8 mouse cellular contexts compared by ENCODE assay signal in genomic region chr2:59438479-59438935, GRCm38 (mm10). TPM values are rescaled to one million over a fixed set of nuclear protein-coding genes. Genes with fewer than 3 reads are reported as not detected.
DNase-seq lines count a peak whose midpoint lies in the region; ATAC-seq and TF ChIP-seq lines count a peak whose summit lies in the region.

No protein-coding gene starts in this region.

- H3K27ac ChIP-seq in forebrain, embryonic 11.5 days (ENCODE audit: low read depth, low read length) = no peak overlapping the region
- H3K27ac ChIP-seq in liver, postnatal 0 days (ENCODE audit: low read depth) = no peak overlapping the region
- no peak overlapping the region for H3K27ac ChIP-seq in neural tube, embryonic 12.5 days

- peak; percentile 56 for DNase-seq in MEL-GATA-1-ER (ENCODE audit: extremely low read depth, low read depth)
- DNase-seq in c-Kit-positive CD71-negative TER-119-negative erythroid progenitor cells, embryonic 14.5 days (ENCODE audit: low read depth) = peak; percentile 58
- peak; percentile 65 for DNase-seq in forebrain, embryonic 11.5 days (ENCODE audit: low spot score)
- peak; percentile 84 to 85 for DNase-seq in heart, postnatal 10 days
- DNase-seq in kidney, postnatal 4 days = peak; percentile 62 to 78
- peak; percentile 30 for DNase-seq in liver, postnatal 0 days
- DNase-seq in thymus, postnatal 10 days (ENCODE audit: low spot score in 2 of 2) = peak; percentile 63 to 71

- no peak for TF ChIP-seq EP300 in liver, postnatal 0 days (IDR thresholded peaks at IDR 0.05; ENCODE audit: low read depth)

- no peaks in the 10 kb centered on the region for H3K9me3 ChIP-seq in forebrain, embryonic 11.5 days (ENCODE audit: control insufficient read depth, low read length)
- no peaks in the 10 kb centered on the region for H3K9me3 ChIP-seq in liver, postnatal 0 days (ENCODE audit: low read length)
- no peaks in the 10 kb centered on the region for H3K9me3 ChIP-seq in neural tube, embryonic 12.5 days

- no peak overlapping the region for H3K4me2 ChIP-seq in forebrain, embryonic 11.5 days (ENCODE audit: low read depth, low read length, severe bottlenecking)
- H3K4me2 ChIP-seq in liver, postnatal 0 days (ENCODE audit: low read depth, low read length) = peak overlapping the region; percentile 73
- H3K4me2 ChIP-seq in neural tube, embryonic 12.5 days (replicated peaks) = no peak overlapping the region

- H3K36me3 ChIP-seq in forebrain, embryonic 11.5 days (ENCODE audit: control insufficient read depth, insufficient read depth, low read length) = no peaks in the 10 kb centered on the region
- H3K36me3 ChIP-seq in liver, postnatal 0 days (replicated peaks; ENCODE audit: insufficient read depth, low read length) = no peaks in the 10 kb centered on the region
- H3K36me3 ChIP-seq in neural tube, embryonic 12.5 days = no peaks in the 10 kb centered on the region

- TF ChIP-seq CTCF in liver, postnatal 0 days (IDR thresholded peaks at IDR 0.05; ENCODE audit: low read depth) = peak; percentile 78

- WGBS in forebrain, embryonic 11.5 days = 23% methylated on average over 10 of the region's 10 CpGs
- 6% methylated on average over 10 of the region's 10 CpGs for WGBS in liver, postnatal 0 days (ENCODE audit: insufficient replicate concordance)
- 24% methylated on average over 10 of the region's 10 CpGs for WGBS in neural tube, embryonic 12.5 days

- H3K4me3 ChIP-seq in forebrain, embryonic 11.5 days (ENCODE audit: low read depth, low read length) = no peak overlapping the region
- peak overlapping the region; percentile 27; the same call in 1 of the 2 replicates for H3K4me3 ChIP-seq in liver, postnatal 0 days (ENCODE audit: low read depth, low read length)
- no peak overlapping the region for H3K4me3 ChIP-seq in neural tube, embryonic 12.5 days

- ATAC-seq in forebrain, embryonic 11.5 days (replicated peaks; ENCODE audit: low FRiP score) = no peak
- ATAC-seq in liver, postnatal 0 days = peak; percentile 75
- peak; percentile 74; the same call in 1 of the 2 replicates for ATAC-seq in neural tube, embryonic 12.5 days (ENCODE audit: low FRiP score, low read depth)

- no peaks in the 10 kb centered on the region for H3K4me1 ChIP-seq in forebrain, embryonic 11.5 days (replicated peaks; ENCODE audit: control insufficient read depth, insufficient read depth, low read length)
- peaks cover 3% of the 10 kb centered on the region; the same call in 1 of the 2 replicates for H3K4me1 ChIP-seq in liver, postnatal 0 days (ENCODE audit: insufficient read depth)
- no peaks in the 10 kb centered on the region for H3K4me1 ChIP-seq in neural tube, embryonic 12.5 days

- H3K9ac ChIP-seq in forebrain, embryonic 11.5 days (ENCODE audit: low read length) = no peak overlapping the region
- no peak overlapping the region for H3K9ac ChIP-seq in liver, postnatal 0 days (replicated peaks)
- no peak overlapping the region for H3K9ac ChIP-seq in neural tube, embryonic 12.5 days

- H3K27me3 ChIP-seq in forebrain, embryonic 11.5 days (ENCODE audit: control insufficient read depth, insufficient read depth, low read length) = no peaks in the 10 kb centered on the region
- no peaks in the 10 kb centered on the region for H3K27me3 ChIP-seq in liver, postnatal 0 days (ENCODE audit: insufficient read depth, low read length)
- H3K27me3 ChIP-seq in neural tube, embryonic 12.5 days (replicated peaks) = no peaks in the 10 kb centered on the region; the same call in 1 of the 2 replicates

- intact Hi-C loops in heart, postnatal 10 days (cut with DNase I) = loop anchor here (1.0 to 5.0 kb wide), 6 partner anchors 38 to 756 kb away; partner anchors contain the start of genes Ccdc148 and Pkp4

RNA-seq across cellular contexts. Expression of gene Dapl1, which starts 45.9 kb away (rescaled TPM):
- 0.69 and 1.1 TPM in 2 replicates for polyA plus RNA-seq in forebrain, embryonic 11.5 days (2014; fragmentation: Nextera tagmentation; extraction: Ambion mirVana)
- not detected for total RNA-seq in heart, postnatal 10 days (2021)
- not detected in 2 replicates for polyA plus RNA-seq in liver, postnatal 0 days (2015; fragmentation: Nextera tagmentation; extraction: Ambion mirVana)
- polyA plus RNA-seq in neural tube, embryonic 12.5 days (2016; fragmentation: Nextera tagmentation; extraction: Ambion mirVana) = 0.38 TPM in 1 of 2 replicates, not detected in the other

Comparison
In these comparisons a context has a peak if more than half of its experiments do, and no peak if none do; other contexts are left out.
1. DNase-seq: peak in every context shown above with its lines; median percentile 84 in heart, postnatal 10 days; 70 in kidney, postnatal 4 days; 67 in thymus, postnatal 10 days; 65 in forebrain, embryonic 11.5 days; 58 in c-Kit-positive CD71-negative TER-119-negative erythroid progenitor cells, embryonic 14.5 days; 56 in MEL-GATA-1-ER; 30 in liver, postnatal 0 days.